Mouse (Mus musculus): ENCODE results near the gene Scg5.

DNA sequence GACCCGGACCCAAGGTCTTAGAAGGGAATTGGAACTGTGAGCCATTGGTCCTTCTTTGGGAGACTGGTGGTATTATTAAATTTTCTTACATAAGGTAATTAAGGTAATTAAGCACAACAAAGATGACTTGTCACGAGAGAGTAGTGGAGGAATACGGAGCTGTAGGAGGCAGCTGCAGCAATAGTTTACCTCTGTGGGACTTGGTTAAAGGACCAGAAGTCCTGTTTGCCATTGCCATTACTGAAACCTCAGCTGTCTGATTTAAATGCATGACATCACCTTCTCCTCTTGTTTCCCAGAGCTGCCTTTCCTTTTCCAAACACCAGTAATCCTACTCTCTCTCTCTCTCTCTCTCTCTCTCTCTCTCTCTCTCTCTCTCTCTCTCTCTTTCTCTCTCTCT is 20.2 kb upstream of the Scg5 start:
- no peak for TF ChIP-seq GATA1 (IDR thresholded peaks at IDR 0.05; ENCODE audit: low read length)
- TF ChIP-seq TAL1 (IDR thresholded peaks at IDR 0.05; ENCODE audit: low read length), result no peak
